In the genomic region with DNA sequence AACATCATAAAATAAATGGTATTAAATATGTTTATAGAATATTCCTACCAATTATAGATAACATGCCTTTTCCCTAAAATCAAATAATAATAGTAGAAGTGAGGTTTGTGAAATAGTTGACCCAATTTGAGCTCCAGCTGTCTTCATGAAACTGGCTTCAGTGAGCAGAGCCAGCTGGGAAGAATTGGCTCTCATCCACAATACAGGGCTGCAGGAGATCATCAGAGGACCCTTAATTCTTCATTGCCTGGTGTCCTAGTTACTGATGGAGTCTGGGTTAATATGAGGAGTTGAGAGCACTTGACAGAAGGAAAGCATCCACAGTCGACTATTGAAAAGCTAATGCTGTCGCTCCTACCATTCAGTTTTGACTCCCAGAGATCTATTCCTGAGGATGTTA, we compare ENCODE assay signal across 14 mouse cellular contexts.
DNase-seq lines count a peak whose midpoint lies in the region; ATAC-seq lines count a peak whose summit lies in the region.
"Had no signal": no experiment of that assay in that cellular context is flagged by ENCODE, and none has a peak within 500 bp of the region (broad histone marks: within the 10 kb centered on the region; RNA-seq: fewer than 3 reads in every experiment).

No protein-coding gene starts in this region.

- 76% methylated on average over 2 of the region's 2 CpGs for WGBS in forebrain, embryonic 13.5 days
- WGBS in forebrain, embryonic 10.5 days = 90% methylated on average over 2 of the region's 2 CpGs
- 73% methylated on average over 2 of the region's 2 CpGs for WGBS in kidney, embryonic 15.5 days
- WGBS in intestine, embryonic 15.5 days = 60% methylated on average over 2 of the region's 2 CpGs

- H3K4me3 ChIP-seq in forebrain, embryonic 13.5 days = no peak overlapping the region
- no peak overlapping the region for H3K4me3 ChIP-seq in forebrain, embryonic 10.5 days
- H3K4me3 ChIP-seq in kidney, embryonic 15.5 days (replicated peaks) = no peak overlapping the region
- no peak overlapping the region for H3K4me3 ChIP-seq in intestine, embryonic 15.5 days (replicated peaks)
- H3K4me3 ChIP-seq: heart, embryonic 13.5 days; liver, embryonic 15.5 days had no signal

- no peaks in the 10 kb centered on the region for H3K36me3 ChIP-seq in forebrain, embryonic 13.5 days (ENCODE audit: poor library complexity, severe bottlenecking)
- H3K36me3 ChIP-seq in forebrain, embryonic 10.5 days (replicated peaks) = no peaks in the 10 kb centered on the region
- no peaks in the 10 kb centered on the region for H3K36me3 ChIP-seq in kidney, embryonic 15.5 days
- no peaks in the 10 kb centered on the region for H3K36me3 ChIP-seq in intestine, embryonic 15.5 days
- H3K36me3 ChIP-seq: heart, embryonic 13.5 days; liver, embryonic 15.5 days had no signal

- peak; percentile 48; the same call in 1 of the 2 replicates for ATAC-seq in forebrain, embryonic 13.5 days
- ATAC-seq in kidney, embryonic 15.5 days (replicated peaks; ENCODE audit: low FRiP score) = peak; percentile 85
- no peak for ATAC-seq in intestine, embryonic 15.5 days
- ATAC-seq: intestine, embryonic 16.5 days had no signal

- no peak overlapping the region for H3K4me2 ChIP-seq in forebrain, embryonic 13.5 days
- H3K4me2 ChIP-seq in kidney, embryonic 15.5 days = no peak overlapping the region
- H3K4me2 ChIP-seq in intestine, embryonic 15.5 days (replicated peaks) = no peak overlapping the region
- H3K4me2 ChIP-seq: heart, embryonic 13.5 days; liver, embryonic 15.5 days had no signal

- H3K9ac ChIP-seq in forebrain, embryonic 13.5 days = no peak overlapping the region
- no peak overlapping the region for H3K9ac ChIP-seq in kidney, embryonic 15.5 days
- no peak overlapping the region for H3K9ac ChIP-seq in intestine, embryonic 15.5 days
- H3K9ac ChIP-seq: heart, embryonic 13.5 days; liver, embryonic 15.5 days had no signal

- intact Hi-C loops in heart, postnatal 36 days (cut with DNase I) = no loop called here

- H3K9me3 ChIP-seq in forebrain, embryonic 13.5 days (replicated peaks) = no peaks in the 10 kb centered on the region
- H3K9me3 ChIP-seq in forebrain, embryonic 10.5 days = no peaks in the 10 kb centered on the region
- H3K9me3 ChIP-seq in kidney, embryonic 15.5 days (replicated peaks) = no peaks in the 10 kb centered on the region; the same call in 1 of the 2 replicates
- H3K9me3 ChIP-seq in intestine, embryonic 15.5 days = no peaks in the 10 kb centered on the region
- H3K9me3 ChIP-seq: heart, embryonic 13.5 days; liver, embryonic 15.5 days had no signal

- H3K27ac ChIP-seq in forebrain, embryonic 13.5 days = no peak overlapping the region
- no peak overlapping the region for H3K27ac ChIP-seq in forebrain, embryonic 10.5 days
- H3K27ac ChIP-seq in kidney, embryonic 15.5 days = no peak overlapping the region
- H3K27ac ChIP-seq in intestine, embryonic 15.5 days = no peak overlapping the region
- H3K27ac ChIP-seq: heart, embryonic 13.5 days; liver, embryonic 15.5 days had no signal

- H3K4me1 ChIP-seq in forebrain, embryonic 13.5 days = no peaks in the 10 kb centered on the region
- H3K4me1 ChIP-seq in forebrain, embryonic 10.5 days = no peaks in the 10 kb centered on the region
- H3K4me1 ChIP-seq in kidney, embryonic 15.5 days = no peaks in the 10 kb centered on the region
- H3K4me1 ChIP-seq in intestine, embryonic 15.5 days (replicated peaks) = no peaks in the 10 kb centered on the region
- H3K4me1 ChIP-seq: heart, embryonic 13.5 days; liver, embryonic 15.5 days had no signal

- no peaks in the 10 kb centered on the region for H3K27me3 ChIP-seq in forebrain, embryonic 13.5 days
- no peaks in the 10 kb centered on the region for H3K27me3 ChIP-seq in forebrain, embryonic 10.5 days (ENCODE audit: poor library complexity, severe bottlenecking)
- H3K27me3 ChIP-seq in kidney, embryonic 15.5 days = no peaks in the 10 kb centered on the region
- no peaks in the 10 kb centered on the region for H3K27me3 ChIP-seq in intestine, embryonic 15.5 days (replicated peaks)
- H3K27me3 ChIP-seq: heart, embryonic 13.5 days; liver, embryonic 15.5 days had no signal

- DNase-seq in forebrain, embryonic 10.5 days (ENCODE audit: extremely low spot score, low spot score) = no peak
- DNase-seq in kidney, adult 18-20 months = no peak
- DNase-seq in heart, postnatal 36 days = peak; percentile 7 to 28
- DNase-seq in lung, postnatal 36 days = peak; percentile 49
- no peak for DNase-seq in thymus, postnatal 25 days
- DNase-seq: adrenal gland, adult 8-10 months; B cell, adult 2 months; cerebellum, adult 18-20 months had no signal

Comparison
In these comparisons a context has a peak if more than half of its experiments do, and no peak if none do; other contexts are left out.
1. DNase-seq: peak in heart, postnatal 36 days (2 of 2) and lung, postnatal 36 days (single experiment); none in forebrain, embryonic 10.5 days (single experiment), kidney, adult 18-20 months (single experiment) and thymus, postnatal 25 days (single experiment).